Mouse (Mus musculus) heart, embryonic 12.5 days (tissue): ENCODE results near the gene Iqce. TPM values are rescaled to one million over a fixed set of nuclear protein-coding genes. Genes with fewer than 3 reads are reported as not detected.
A peak's percentile ranks its signal among the peaks of the same experiment; 100 is the strongest.

Source experiments
- ATAC-seq: fragments of 200-750 bp; cut with Nextera tagmentation; 2 replicates; pipeline ENCODE4 v1.8.0; 2017; ENCODE audit warnings: moderate TSS enrichment, moderate library complexity; ENCODE audit not compliant: insufficient number of reproducible peaks, low FRiP score
- H3K27ac ChIP-seq: fragments of 300-500 bp; sonication (generic); 2 replicates; pipeline ENCODE4 v1.5.1; 2016; ENCODE audit warnings: mild to moderate bottlenecking, moderate library complexity; ENCODE audit not compliant: poor library complexity, severe bottlenecking
- H3K27me3 ChIP-seq: fragments of 300-500 bp; sonication (generic); replicated peaks from 2 replicates; pipeline ENCODE4 v1.6.1; 2016; ENCODE audit warnings: mild to moderate bottlenecking, moderate library complexity
- H3K36me3 ChIP-seq: fragments of 300-500 bp; sonication (generic); 2 replicates; pipeline ENCODE4 v1.6.1; 2016; ENCODE audit warnings: mild to moderate bottlenecking, moderate library complexity
- H3K4me1 ChIP-seq: fragments of 300-500 bp; sonication (generic); replicated peaks from 2 replicates; pipeline ENCODE4 v1.6.1; 2016; ENCODE audit warnings: mild to moderate bottlenecking
- H3K4me2 ChIP-seq: fragments of 300-500 bp; sonication (generic); 2 replicates; pipeline ENCODE4 v1.6.1; 2016; ENCODE audit warnings: mild to moderate bottlenecking, moderate library complexity
- H3K4me3 ChIP-seq: fragments of 300-500 bp; sonication (generic); 2 replicates; pipeline ENCODE4 v1.5.1; 2016; ENCODE audit warnings: mild to moderate bottlenecking
- H3K9ac ChIP-seq: fragments of 300-500 bp; sonication (generic); 2 replicates; pipeline ENCODE4 v1.6.1; 2016; ENCODE audit warnings: mild to moderate bottlenecking, moderate library complexity
- H3K9me3 ChIP-seq: fragments of 300-500 bp; sonication (generic); replicated peaks from 2 replicates; pipeline ENCODE4 v1.6.1; 2016; ENCODE audit warnings: mild to moderate bottlenecking, moderate library complexity
- WGBS: fragments of 180-500 bp; shearing (Covaris S2); methylation state at CpG from one replicate; pipeline ENCODE4 v1.1.7; 2016; 5-methylcytosine and 5-hydroxymethylcytosine counted together
- polyA plus RNA-seq: library from polyadenylated mRNA; unstranded; fragments of >200 nt; fragmentation: Nextera tagmentation; extraction: Ambion mirVana; gene quantifications from 2 replicates; pipeline ENCODE4 v1.2.1, GENCODE M21; 2016

Gene Iqce
- polyA plus RNA-seq, 1 experiment from 2014 or later = 12.4 TPM

DNA sequence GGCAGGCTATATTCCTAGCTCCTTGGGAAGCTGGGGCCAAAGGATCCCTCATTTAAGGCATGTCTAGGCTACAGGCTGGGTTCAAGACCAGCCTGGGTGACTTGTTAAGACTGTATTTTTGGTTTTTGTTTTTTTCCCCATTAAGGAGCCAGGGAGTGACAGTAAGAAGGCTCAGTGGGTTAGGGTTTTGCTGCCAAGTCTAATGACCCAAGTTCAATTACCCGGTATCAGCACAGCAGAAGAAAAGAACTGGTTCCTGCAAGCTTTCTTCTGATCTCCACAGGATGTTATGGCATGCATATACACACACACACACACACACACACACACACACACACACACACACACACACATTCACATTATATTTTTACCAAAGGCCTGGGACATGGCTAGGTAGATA is 41.8 kb downstream of the Iqce start:
- Histone ChIP-seq H3K27me3 (no peaks in the 10 kb centered on the region), H3K4me3 (no peak overlapping the region), H3K4me1 (peaks cover 33% of the 10 kb centered on the region), H3K9me3 (no peaks in the 10 kb centered on the region), H3K9ac (no peak overlapping the region), H3K27ac (no peak overlapping the region), H3K4me2 (no peak overlapping the region), H3K36me3 (no peaks in the 10 kb centered on the region)
- ATAC-seq = no peak
- WGBS = 64% methylated on average over 1 of the region's 1 CpGs

DNA sequence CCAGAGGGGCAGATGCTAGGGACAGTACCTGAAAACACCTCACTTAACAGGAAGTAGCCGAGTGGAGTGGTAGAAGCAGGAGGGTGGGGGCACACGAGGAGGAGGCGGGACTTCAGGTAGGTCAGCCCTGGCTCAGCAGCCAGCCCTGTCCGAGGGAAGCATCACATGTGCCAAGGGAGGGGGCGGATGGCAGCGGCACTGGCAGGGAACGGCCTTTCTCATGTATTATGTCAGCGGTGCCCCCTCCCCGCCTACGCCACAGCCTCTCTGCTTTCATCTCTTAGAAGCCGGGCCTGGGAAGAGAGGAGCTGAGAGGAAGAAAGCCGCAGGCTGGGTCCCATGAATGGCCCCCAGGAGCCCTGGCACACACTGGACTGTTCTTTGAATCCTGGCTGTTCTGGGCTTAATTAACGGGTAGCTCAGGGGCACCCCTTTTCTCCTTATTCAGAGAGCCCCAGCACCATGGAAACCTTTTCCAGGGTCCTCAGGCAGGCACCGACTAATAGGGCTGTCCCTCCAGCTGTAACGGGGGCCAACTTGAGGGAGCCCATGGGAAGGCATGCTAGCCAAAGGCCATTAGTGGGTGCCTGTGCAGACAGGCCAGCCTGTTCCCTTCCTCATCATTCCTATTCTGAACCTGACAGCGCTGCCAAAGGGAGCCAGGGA is 42.4 kb downstream of the Iqce start:
- no peak overlapping the region for H3K4me2 ChIP-seq
- H3K9ac ChIP-seq = no peak overlapping the region
- H3K36me3 ChIP-seq = no peaks in the 10 kb centered on the region
- no peak overlapping the region for H3K27ac ChIP-seq
- H3K4me1 ChIP-seq = peaks cover 33% of the 10 kb centered on the region
- no peaks in the 10 kb centered on the region for H3K27me3 ChIP-seq
- no peaks in the 10 kb centered on the region for H3K9me3 ChIP-seq
- 47% methylated on average over 16 of the region's 16 CpGs for WGBS
- H3K4me3 ChIP-seq = no peak overlapping the region
- no peak for ATAC-seq

DNA sequence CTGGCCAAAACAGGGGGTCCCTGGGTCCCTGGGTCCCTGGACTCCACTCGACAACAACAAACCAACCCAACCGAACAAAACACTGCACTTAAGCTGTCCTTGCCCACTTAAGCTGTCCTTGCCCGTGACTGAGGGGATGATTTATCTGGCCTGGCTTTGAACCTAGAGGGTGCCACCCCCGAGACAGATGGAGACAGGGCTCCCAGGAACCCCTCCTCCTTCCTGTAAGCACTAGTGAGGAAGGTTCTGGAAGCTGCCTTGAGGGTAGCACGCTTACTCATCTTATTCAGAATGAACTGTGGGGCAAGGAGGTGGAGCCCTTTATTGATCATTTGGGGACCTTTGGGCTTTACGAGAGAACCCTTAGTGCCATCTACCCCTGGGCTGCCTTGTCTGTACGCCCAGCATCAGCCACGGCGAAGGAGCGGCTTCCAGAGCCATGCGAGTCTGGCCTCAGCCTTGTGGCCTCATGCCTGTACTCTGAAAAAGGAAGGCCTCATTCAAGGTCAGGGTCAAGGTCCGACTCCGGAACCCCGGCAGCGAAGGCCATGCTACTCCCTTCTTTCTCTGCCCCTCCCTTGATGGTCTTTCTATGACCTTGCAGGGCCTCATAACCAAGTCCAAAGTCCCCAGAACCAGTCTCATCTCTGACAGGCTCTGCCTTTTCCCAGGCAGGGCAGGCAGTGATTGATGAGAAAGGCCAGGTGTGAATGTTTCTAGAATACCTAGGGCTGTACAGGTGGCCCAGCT is 47.9 kb downstream of the Iqce start:
- Histone ChIP-seq H3K4me2 (no peak overlapping the region), H3K9ac (no peak overlapping the region), H3K27ac (no peak overlapping the region), H3K27me3 (no peaks in the 10 kb centered on the region), H3K4me3 (no peak overlapping the region), H3K4me1 (peaks cover 21% of the 10 kb centered on the region), H3K9me3 (no peaks in the 10 kb centered on the region), H3K36me3 (no peaks in the 10 kb centered on the region)
- ATAC-seq = no peak
- 75% methylated on average over 15 of the region's 15 CpGs for WGBS

DNA sequence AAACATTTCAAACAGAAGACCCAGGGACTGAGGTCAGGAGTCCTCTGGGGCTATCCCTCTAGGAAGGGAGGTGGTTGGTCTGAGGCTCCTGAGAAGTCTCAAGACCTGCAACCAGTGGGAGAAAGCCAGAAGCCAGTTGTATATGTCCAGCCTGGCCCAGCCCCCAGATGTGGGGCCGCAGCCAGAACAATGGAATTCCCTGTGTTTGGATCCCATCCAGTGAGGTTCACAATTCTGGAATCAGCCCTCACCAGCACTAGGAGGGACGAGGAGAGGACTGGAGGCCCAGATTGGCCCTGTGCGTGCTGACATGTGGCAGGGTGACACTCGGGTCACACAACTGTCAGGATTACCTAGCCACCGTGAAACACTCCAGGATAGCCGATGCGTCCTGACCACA is 49.6 kb downstream of the Iqce start:
- ATAC-seq = no peak
- Histone ChIP-seq H3K4me3 (no peak overlapping the region), H3K4me2 (no peak overlapping the region), H3K9ac (no peak overlapping the region), H3K4me1 (peaks cover 26% of the 10 kb centered on the region), H3K27me3 (no peaks in the 10 kb centered on the region), H3K36me3 (no peaks in the 10 kb centered on the region), H3K27ac (peak overlapping the region; percentile 50), H3K9me3 (no peaks in the 10 kb centered on the region)
- 47% methylated on average over 7 of the region's 7 CpGs for whole genome bisulfite sequencing

DNA sequence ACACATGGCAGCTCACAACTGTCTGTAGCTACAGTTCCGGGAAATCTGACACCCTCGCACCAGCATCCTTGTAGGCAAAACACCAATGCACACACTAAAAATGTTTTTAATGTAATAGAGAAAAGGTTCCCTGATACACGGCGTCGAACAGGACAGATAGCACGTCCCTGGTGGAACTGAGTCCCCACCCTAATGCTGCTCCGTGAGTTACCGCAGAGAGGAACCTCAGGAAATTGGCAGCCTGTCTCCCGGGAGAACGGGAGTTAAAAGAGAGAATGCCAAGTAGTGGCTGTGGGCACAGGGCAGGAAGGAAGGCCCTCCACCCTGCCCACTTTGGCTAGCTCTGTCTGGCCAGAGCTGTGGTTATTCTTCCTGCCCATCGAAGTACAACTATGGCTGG is 50.9 kb downstream of the Iqce start:
- H3K27me3 ChIP-seq = no peaks in the 10 kb centered on the region
- WGBS = 75% methylated on average over 11 of the region's 11 CpGs
- H3K4me2 ChIP-seq = no peak overlapping the region
- no peak overlapping the region for H3K9ac ChIP-seq
- no peaks in the 10 kb centered on the region for H3K36me3 ChIP-seq
- H3K9me3 ChIP-seq = no peaks in the 10 kb centered on the region
- H3K4me3 ChIP-seq = no peak overlapping the region
- H3K4me1 ChIP-seq = peaks cover 39% of the 10 kb centered on the region
- ATAC-seq = no peak
- no peak overlapping the region for H3K27ac ChIP-seq

DNA sequence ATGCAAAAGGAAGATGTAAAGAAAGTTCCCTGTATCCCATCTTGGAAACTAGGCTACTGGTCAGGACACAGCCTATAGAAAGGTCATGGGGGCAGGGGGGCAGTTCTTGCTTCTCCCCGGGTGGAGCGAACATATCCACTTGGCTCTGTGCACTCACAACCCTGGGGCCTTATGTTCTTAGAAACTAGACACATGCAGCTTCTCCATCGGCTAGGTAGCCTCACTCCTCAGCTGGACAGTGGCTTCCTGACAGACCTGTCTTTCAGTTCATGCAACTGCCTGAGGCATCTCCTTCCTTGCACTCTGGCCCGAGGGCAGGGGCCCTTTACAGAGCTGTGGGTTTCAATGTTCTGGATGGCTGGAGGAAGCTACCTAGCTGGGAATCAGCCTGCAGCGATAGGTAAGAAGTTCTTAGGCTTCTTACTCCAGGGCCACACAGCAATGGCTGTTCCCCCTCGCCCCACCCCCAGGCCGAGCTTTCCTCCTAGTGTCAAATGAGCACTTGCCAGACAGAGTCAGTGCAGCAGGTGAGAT is 52.2 kb downstream of the Iqce start:
- peak overlapping the region; percentile 43; the same call in 1 of the 2 replicates for H3K4me3 ChIP-seq
- H3K4me1 ChIP-seq = peaks cover 52% of the 10 kb centered on the region
- no peaks in the 10 kb centered on the region for H3K27me3 ChIP-seq
- H3K9me3 ChIP-seq = no peaks in the 10 kb centered on the region
- WGBS = 62% methylated on average over 7 of the region's 7 CpGs
- H3K27ac ChIP-seq = no peak overlapping the region
- H3K4me2 ChIP-seq = peak overlapping the region; percentile 79
- peaks cover 4% of the 10 kb centered on the region; the same call in 1 of the 2 replicates for H3K36me3 ChIP-seq
- no peak for ATAC-seq
- H3K9ac ChIP-seq = no peak overlapping the region

DNA sequence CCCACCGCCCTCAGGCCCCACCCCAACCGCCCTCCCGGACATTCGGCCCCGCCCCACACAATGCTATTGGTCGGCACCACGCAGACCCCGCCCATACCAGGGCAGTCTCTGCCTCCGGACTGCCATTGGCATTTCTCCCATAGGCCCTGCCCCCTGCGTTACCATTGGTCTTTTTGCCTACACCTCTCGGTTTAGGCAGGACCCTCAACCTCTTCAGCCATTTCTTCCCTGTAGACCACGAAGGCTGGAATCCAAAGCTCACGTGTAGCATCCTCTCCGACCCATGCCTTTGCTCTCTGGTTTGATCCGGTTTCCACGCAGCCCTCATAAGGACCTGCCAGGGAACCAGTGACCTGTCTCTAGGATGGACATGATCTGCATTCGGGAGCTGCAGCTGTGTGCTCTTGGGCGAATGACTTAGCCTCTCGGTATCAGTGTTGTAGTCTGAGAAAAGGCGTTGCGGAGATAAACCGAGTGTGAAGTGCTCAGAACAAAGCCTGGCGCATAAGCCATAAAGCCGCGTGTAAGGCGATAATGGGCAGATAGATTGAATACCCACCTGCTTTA is 53.0 kb downstream of the Iqce start:
- Histone ChIP-seq H3K4me2 (peak overlapping the region; percentile 79), H3K36me3 (peaks cover 9% of the 10 kb centered on the region), H3K9ac (0 out of 2 replicates have a peak overlapping the region, but pooled peaks have one; percentile 49), H3K27me3 (no peaks in the 10 kb centered on the region), H3K4me1 (peaks cover 60% of the 10 kb centered on the region), H3K27ac (peak overlapping the region; percentile 40), H3K4me3 (peak overlapping the region; percentile 85), H3K9me3 (no peaks in the 10 kb centered on the region)
- WGBS = 4% methylated on average over 25 of the region's 26 CpGs
- peak; percentile 94 for ATAC-seq

DNA sequence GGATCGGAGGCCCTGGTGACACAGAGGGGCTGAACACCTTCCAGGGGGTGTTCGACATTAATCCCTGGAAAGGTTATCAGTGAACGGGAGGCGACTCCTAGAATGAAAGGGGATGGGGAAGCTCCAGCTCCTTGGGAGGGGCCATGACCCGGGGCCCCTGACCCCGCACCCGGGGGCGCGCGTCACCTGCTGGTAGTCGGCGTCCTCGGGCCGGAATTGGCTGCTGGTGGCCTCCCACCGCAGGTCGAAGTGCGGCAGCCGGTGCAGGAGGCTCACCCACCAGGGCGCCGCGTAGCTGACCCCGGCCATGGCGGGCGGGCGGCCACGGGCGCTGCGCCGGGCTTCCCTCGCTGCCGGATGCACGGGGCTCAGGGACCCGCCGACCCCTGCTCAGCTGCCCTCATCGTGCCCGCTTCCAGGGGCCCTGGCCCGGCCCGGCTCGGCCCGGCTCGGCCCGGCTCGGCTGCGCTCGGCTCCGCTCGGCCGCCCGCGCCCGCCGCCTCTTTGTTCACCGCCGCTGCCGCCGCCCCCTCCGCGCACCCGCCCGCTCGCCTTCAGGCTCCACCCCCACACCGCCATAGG is 53.6 kb downstream of the Iqce start, which contains the start of gene Ttyh3:
TSS of gene Ttyh3 (minus strand) at position 513 of the 582 bp plus-strand sequence.
- Histone ChIP-seq H3K9ac (peak within 1 kb of the TSS; percentile 94), H3K27ac (peak within 1 kb of the TSS; percentile 85), H3K36me3 (peaks cover 15% of the 10 kb centered on the region), H3K27me3 (no peaks in the 10 kb centered on the region), H3K4me3 (peak within 1 kb of the TSS; percentile 85), H3K4me1 (peaks cover 64% of the 10 kb centered on the region), H3K4me2 (peak within 1 kb of the TSS; percentile 82), H3K9me3 (no peaks in the 10 kb centered on the region)
- WGBS = 1% methylated on average over 61 of the region's 62 CpGs
- ATAC-seq = peak; percentile 37

DNA sequence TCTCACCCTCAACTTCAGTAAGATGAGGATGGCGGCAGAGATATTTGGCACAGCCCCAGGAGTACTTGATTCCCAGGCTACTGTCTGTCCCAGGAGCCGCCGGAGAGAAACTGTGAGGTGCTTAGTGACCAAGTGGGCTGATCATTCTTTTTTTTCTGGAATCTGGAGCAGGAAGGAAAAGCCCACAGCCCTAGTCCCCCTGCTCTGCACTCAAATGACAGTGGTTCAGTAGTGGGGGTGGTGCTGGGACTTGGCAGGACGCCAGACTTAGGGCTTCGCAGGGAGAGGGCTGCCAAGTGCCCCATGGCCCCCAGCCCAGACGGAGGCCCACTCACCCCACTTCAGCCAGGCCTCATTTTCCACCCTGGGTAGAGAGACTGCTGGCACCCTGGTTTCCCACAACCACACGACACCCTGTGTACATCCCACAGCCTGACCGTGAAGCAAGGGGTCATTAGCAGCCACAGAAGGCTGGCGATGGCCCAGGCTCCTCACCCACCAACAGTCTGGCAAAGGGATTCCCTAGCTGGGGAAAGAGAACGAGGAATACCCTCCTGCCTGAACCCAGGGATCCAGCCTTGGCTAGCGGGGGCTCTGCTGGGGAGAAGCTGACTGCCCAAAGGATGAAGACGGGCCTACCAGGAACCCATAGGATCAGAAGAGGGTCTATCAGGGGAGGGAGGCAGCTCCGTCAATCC is 54.2 kb downstream of the Iqce start:
- Histone ChIP-seq H3K9me3 (no peaks in the 10 kb centered on the region), H3K4me1 (peaks cover 69% of the 10 kb centered on the region), H3K36me3 (peaks cover 17% of the 10 kb centered on the region), H3K27ac (peak overlapping the region; percentile 85), H3K4me3 (peak overlapping the region; percentile 85), H3K9ac (peak overlapping the region; percentile 94), H3K4me2 (peak overlapping the region; percentile 82), H3K27me3 (no peaks in the 10 kb centered on the region)
- peak; percentile 27 for ATAC-seq
- WGBS = 3% methylated on average over 13 of the region's 13 CpGs

DNA sequence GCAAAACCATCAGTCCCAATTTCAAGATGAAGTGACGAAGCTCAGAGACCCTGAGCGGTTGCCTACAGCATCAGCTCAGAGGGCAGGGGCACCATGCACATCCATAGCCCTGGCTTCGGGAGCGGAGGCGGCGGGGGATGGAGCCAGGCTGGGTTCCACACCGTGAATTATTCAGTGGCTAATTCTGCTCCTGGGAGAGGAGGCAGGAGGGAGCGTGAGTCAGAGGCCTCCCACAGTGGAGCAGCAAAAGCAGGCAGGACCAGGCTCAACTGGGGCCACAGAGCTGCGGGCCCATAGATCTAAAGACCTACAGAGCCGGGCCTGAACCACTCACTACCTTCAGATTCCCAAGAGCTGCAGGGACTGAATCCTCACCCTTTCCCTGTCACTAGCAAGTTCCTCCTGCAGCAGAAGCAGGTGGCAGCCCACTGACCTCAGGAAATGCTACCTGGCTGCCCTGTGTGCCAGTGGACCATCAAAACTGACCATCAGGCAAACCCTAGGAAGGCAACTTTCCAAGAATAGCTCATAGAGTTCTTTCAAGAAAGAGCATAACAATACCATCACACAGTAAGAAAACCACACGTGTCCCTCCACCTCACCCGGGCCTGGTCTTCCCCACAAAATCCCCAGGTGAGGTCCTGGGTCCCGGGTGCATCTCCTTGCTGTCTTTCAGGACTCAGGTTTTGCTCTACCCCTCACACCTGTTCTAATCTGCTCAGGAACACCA is 55.0 kb downstream of the Iqce start:
- 68% methylated on average over 13 of the region's 13 CpGs for WGBS
- H3K4me3 ChIP-seq = peak overlapping the region; percentile 85
- peak overlapping the region; percentile 94 for H3K9ac ChIP-seq
- H3K4me1 ChIP-seq = peaks cover 69% of the 10 kb centered on the region
- H3K9me3 ChIP-seq = no peaks in the 10 kb centered on the region
- H3K27ac ChIP-seq = peak overlapping the region; percentile 85; the same call in 1 of the 2 replicates
- ATAC-seq = no peak
- no peaks in the 10 kb centered on the region for H3K27me3 ChIP-seq
- peaks cover 17% of the 10 kb centered on the region for H3K36me3 ChIP-seq
- peak overlapping the region; percentile 82 for H3K4me2 ChIP-seq
